Mouse (Mus musculus) brain, embryonic 14.5 days (tissue): Measurements from ENCODE around the gene Tnrc6b. TPM values are rescaled to one million over a fixed set of nuclear protein-coding genes. Genes with fewer than 3 reads are reported as not detected.

Experiments used
- DNase-seq: peaks from one replicate; pipeline ENCODE4 v3.0.0-alpha.2; 2011; ENCODE audit warnings: low read depth
- CTCF ChIP-seq: fragments of 200-500 bp; IDR thresholded peaks from 2 replicates; pipeline ENCODE4 v1.5.1; 2012; ENCODE audit warnings: inconsistent platforms, mild to moderate bottlenecking, moderate library complexity, borderline replicate concordance; ENCODE audit not compliant: insufficient read depth, insufficient read length; ENCODE audit errors: extremely low read depth
- POLR2A ChIP-seq: fragments of 200-500 bp; IDR thresholded peaks from 2 replicates; pipeline ENCODE4 v1.6.1; 2012; ENCODE audit warnings: mild to moderate bottlenecking, inconsistent platforms, borderline replicate concordance; ENCODE audit not compliant: poor library complexity, insufficient read depth, insufficient read length, severe bottlenecking; ENCODE audit errors: extremely low read depth
- polyA plus RNA-seq: library from polyadenylated mRNA; depleted of rRNA; stranded (reverse); fragments of >200 nt; gene quantifications from 2 replicates; pipeline ENCODE4 v1.2.3, GENCODE M21; 2012; rRNA removed

Gene Tnrc6b
- polyA plus RNA-seq, 1 experiment: 46.2 TPM

DNA sequence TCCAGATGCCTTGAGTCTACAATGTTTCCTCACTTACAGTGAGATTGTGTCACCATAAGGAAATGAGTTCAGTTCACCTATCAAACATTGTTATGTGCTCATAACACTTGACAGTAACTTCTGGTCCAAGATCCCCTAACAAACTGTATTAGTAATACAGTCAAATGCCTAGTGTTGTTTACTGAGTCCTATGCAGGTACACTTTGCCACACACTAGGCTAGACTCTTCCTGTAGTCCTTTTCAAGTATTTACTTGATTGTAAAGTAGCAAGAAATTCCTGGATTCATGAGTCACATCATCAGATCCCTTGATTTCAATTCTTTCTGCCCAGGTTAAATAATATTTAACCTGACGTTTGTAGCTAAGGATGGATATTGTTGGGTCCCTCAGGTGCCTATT, 258.3 kb downstream of the Tnrc6b start:
- TF ChIP-seq POLR2A (no peak), CTCF (no peak)
- no peak for DNase-seq

DNA sequence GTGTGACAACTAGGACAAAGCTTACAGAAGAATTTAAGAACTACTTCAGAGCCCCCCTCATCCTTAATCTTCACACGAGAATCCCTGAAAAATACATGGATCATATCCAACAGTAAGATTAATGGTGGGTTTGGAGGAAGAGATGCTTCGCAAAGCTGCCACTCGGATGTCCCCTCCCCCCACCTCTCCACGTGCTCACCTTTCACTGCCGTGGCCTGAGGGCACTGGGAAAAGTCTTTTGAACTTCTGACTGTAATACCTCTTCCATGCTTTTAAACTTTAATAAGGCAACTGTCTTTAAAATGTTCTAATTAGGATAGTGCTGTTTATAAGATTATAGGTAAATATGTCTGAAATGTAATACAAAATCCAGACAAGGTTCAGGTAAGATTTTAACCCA, 263.2 kb downstream of the Tnrc6b start:
- DNase-seq: no peak
- TF ChIP-seq CTCF: no peak
- TF ChIP-seq POLR2A: no peak

DNA sequence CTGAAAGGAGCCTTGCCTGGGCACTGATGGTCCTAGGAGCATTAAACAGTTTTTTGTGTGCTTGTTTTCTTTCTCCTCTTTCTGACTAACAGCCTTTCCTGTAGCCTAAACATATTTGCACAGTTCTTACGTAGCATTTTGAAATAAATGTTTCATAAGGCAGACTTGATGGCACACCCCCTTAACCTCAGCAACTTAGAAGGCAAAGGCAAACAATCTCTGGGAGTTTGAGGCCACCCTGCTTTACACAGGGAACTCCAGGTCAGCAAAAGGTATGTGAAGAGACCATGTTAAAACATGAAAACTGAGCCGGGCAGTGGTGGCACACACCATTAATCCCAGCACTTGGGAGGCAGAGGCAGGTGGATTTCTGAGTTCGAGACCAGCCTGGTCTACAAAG, 264.6 kb downstream of the Tnrc6b start:
- DNase-seq: no peak
- TF ChIP-seq CTCF: no peak

DNA sequence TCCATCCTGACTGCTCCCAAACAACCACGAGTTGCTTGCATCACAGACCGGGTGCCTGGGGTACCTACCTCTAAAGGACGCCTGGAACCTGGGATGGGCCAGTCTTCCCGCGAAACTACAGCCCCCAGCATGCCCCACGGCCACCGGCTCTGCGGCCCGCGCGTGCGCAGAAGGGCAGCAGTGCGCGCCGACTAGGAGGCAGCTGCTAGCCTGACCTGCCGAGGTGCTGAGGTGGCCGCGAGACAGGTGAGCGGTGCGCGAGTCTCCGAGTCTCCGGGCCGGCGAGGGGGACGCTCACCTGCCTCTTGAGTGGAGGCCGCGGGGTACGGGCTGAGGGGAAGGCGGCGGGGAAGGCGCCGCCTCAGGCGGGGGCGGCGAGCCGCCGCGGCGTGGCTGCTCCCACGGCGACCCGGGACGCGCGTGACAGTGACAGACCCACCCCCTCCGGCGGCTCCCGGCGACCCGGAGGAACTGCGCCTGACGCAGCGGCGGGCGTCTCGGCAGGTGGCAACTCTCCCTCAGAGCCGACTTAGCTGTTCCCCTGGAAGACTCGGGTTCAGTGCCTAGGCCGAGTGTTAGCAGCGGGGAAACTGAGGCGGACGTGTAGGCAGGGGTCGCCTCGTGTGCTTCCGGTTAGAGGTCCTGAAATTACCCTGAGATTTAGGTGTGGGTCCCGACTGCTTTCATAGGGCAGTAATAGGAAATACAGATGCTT, 266.7 kb downstream of the Tnrc6b start, which contains the start of gene Sgsm3:
TSS of gene Sgsm3 (plus strand) at position 146 of the 715 bp plus-strand sequence.
- peak; percentile 92 for DNase-seq
- no peak for TF ChIP-seq CTCF
- peak; percentile 79 for TF ChIP-seq POLR2A

DNA sequence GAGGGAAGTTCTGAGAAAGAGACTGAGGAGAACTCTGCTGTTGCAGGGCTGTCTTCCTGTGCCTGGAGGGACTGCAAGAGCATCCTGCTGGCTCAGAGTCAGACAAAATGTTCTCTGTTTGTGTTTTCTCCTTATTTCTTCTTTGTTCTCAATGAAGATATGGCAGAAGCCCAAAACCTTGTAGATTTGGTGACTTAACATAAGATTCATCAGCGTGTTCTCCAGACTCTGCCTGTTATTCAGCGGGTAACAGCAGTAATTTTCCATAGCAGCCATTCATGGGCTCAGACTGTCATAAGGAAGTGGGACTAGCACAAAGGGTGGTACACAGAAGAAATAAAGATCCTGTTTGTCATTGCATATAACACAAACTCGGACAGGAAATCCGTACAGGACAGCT, 268.5 kb downstream of the Tnrc6b start:
- TF ChIP-seq POLR2A (no peak), CTCF (no peak)
- DNase-seq: no peak

DNA sequence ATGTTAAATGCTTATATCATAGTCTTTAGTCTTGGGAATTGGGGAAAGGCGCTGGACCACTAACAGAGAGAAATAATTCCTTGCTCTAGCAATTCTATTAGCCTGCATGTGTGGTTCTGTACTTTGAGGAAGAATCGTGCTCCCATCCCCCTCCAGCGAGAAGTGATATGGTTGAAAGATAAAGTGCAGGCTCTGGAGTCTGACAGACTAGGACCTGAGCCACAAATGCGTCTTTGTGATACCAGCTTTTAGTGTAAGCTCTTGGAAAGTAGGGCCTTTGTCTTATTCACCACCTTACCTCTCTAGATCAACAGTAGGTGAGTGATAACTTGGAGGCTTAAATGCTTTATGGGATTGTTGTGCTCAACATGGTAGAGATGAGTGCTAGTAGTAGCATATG, 270.1 kb downstream of the Tnrc6b start:
- no peak for TF ChIP-seq POLR2A
- no peak for DNase-seq

DNA sequence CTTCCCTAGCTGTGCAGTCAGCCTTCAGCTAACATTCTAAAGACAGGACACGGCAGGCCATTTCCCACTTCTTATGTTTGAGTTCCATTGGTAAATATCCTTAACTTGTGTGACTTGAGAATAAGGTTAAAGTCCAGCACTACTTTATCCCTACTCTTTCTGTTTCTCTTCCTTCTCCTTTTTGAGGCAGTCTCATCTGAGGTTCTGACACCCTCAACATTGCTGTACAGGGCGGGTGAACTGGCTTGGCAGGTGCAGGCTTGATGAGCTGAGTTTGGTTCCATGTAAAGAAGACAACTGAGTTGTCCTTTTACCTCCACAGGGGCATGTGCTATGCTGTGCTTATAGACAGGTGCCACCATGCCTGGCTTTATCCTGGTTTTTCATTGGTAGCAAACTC, 272.2 kb downstream of the Tnrc6b start:
- no peak for TF ChIP-seq POLR2A
- TF ChIP-seq CTCF: no peak

DNA sequence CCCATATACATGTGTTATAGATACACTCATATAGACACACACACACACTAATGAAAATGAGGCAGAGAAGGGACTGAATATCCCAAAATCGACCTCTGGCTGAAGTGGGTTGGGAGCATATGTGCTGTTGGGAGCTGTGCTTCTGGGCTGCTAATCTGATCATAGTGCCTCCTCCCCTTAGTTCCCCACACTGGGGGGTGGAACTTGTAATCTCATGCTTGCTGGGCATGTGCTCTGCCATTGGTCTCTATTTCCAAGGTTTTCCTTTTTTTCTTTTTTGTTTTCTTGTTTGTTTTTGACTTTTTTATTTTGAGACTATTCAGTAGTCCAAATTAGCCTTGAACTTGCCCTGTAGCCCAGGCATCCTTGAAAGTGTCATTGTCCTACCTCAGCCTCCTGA, 277.2 kb downstream of the Tnrc6b start:
- no peak for TF ChIP-seq CTCF
- TF ChIP-seq POLR2A: no peak
- DNase-seq: no peak

More for the DNA sequence above, 272.2 kb downstream of the Tnrc6b start:
- no peak for DNase-seq

DNA sequence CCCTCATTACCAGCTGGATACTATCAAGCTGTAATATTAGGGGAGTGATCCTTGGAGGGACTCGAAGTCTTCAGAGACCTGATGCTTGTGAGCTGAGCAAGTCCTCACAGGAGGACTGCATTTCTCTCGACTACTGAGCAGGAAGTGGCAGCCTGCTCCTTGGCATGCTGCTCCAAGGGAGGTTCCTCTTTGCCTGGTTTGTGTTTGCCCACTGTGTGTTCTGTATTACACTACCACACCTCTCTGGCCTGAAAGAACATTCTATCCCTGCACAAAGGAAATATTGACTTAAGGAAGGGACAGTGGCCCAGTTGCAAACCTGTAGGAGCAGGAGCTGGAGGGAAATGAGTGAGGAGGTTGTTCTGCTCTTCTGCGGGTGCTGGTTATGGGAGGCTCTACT, 278.6 kb downstream of the Tnrc6b start:
- TF ChIP-seq CTCF (no peak), POLR2A (no peak)
- no peak for DNase-seq

Other genes starting within 250 kb of the Tnrc6b start
- gene Enthd1, start 146.2 kb upstream of the Tnrc6b start, polyA plus RNA-seq: not detected in 2 replicates
- 0.30 and 0.49 TPM in 2 replicates for gene Grap2, start 138.7 kb upstream of the Tnrc6b start, polyA plus RNA-seq
- 0.33 and 0.36 TPM in 2 replicates for gene Fam83f, start 39.5 kb upstream of the Tnrc6b start, polyA plus RNA-seq
- 70.4 and 70.5 TPM in 2 replicates for gene Adsl, start 237.2 kb downstream of the Tnrc6b start, polyA plus RNA-seq